Mouse (Mus musculus): ENCODE results near the gene 1700102P08Rik.
A peak's percentile ranks its signal among the peaks of the same experiment; 100 is the strongest.

The 1700102P08Rik gene

DNA sequence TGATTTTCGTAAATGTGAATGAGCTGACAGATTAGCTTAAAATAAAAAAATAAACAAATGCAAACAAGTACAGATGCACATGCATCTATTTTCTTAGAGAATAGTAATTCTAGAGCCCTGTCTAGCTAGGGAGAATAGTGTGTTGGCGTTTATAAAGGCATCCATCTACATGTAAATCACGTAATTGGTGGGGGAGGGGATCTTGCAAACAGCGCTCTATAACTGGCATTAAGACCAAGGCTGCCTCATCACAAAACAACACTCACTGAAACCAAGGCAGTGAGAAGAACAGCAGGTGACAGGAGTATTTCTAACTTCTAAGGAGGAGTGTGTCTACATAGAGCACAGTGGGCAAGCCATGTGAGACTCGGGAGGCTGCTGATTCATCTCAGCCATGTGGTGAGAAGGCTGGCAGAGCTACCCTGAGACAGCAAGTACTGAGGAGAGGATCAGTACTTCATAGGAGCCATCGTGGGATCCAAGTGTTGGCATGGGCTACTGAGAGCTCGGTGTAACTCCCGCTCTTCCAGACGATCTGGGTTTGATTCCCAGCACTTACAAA lies 18.9 kb downstream of the 1700102P08Rik start:
- peak; percentile 89 for DNase-seq (ENCODE audit: low read depth, low spot score)

DNA sequence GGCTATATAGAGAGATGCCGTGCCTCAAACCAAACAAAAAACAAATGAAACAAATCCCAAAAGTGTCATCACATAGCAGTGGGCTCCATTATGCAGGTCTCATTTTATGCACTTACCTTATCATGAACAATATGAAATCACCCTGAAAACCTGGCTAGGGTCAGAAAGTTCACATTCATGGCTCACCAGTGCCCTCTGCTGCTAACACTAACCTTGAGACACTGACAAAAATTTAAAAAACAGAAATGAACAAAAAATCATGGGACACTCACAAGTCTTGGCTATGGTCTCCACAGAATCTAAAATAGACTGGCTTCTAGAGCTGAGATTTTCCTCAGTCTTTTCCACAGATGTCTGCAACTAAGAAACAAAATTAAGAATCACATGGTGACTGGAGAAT lies 19.6 kb downstream of the 1700102P08Rik start:
- DNase-seq (ENCODE audit: low read depth, low spot score): no peak

DNA sequence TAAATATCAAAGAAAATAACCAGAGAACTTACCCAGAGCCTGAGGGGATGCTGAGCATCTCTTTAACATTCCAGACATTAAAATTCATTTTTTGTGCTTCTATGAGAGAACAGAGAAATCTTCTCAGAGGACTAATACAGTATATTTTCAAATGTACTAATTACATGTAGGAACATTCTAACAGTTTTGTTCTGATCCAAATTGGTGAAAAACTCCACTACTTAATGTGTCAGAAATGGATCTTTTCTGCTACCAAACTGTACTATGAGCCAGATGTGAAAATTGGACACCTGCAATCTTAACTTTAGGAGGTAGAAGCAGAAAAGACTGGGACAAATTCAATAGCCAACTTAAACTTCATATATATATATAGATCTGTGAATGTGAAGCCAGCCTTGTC lies 35.8 kb downstream of the 1700102P08Rik start, which contains the start of gene Ccdc36:
TSS of gene Ccdc36 (minus strand) at position 101 of the 400 bp plus-strand sequence.
- DNase-seq (ENCODE audit: low read depth, low spot score): no peak

DNA sequence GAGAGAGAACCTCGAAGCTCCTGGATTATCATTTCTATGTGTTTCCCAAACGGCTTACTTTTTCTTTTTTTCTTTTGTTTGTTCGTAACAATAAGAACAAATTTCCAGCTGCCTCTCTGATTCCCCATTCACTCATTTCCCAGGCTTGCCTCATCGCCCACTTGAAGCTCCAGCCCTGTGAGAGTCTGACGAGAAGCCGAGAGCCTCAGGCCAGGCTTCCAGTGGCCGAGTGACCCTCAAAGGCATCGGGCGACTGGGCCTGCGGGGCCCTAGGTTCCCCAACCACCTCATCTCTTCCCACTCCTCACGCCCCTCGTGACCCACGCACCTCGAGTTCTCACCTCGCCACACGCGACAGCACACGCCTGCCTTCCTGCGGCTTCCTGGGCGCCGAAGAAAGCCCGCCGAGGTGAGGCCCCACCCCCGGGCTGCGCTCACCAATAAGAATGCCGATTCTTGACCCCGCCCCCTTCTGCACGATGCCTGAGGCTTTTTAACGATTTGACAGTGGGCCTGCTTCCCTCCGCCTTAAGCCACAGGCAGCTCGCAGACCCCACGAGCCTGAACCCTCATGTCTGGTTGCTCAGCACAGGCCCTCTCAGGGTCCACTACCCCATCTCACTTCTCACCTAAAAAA lies 38.9 kb downstream of the 1700102P08Rik start:
- no peak for DNase-seq (ENCODE audit: low read depth, low spot score)

DNA sequence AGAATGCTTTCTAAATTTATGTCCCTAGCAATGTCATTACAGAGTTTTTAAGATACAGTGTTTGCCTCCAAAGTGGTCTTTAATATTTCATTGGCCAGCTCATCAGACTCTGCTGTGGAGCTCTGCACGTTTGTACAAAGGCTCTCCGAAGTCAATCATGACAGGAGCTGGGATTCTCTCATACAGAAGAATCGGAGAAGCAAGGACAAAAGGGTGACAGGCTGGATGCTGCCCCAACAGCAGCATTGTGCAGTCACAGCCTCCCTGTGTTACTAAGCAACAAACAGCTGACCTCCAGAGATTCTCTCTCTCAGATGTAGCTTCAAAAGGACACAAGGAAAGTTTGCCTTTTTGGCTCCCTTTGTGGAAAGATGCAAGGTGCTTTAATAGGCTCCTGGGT lies 43.6 kb downstream of the 1700102P08Rik start, which contains the start of gene BC048562:
TSS of gene BC048562 (plus strand) at position 301 of the 400 bp plus-strand sequence.
- DNase-seq (ENCODE audit: low read depth, low spot score): no peak

DNA sequence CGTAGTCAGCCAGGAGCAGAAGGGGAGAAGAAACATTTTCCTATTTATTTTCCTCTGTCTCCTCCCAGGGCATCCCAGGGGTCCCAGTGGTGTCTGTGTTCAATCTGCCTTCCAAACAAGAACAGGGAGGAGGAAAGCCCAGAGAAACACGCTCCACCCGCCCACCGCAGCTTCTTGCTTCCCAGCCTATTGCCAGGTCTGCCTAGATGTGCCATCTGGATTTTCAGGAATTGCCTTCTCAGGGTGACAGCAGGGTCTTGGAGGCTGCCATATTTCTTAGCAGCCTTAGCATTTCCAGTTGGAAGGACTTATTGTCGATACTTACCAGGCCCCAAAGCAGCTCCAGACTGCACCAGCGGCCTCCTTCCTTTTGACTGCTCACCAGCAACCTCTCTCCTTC lies 46.6 kb downstream of the 1700102P08Rik start:
- DNase-seq (ENCODE audit: low read depth, low spot score): no peak

DNA sequence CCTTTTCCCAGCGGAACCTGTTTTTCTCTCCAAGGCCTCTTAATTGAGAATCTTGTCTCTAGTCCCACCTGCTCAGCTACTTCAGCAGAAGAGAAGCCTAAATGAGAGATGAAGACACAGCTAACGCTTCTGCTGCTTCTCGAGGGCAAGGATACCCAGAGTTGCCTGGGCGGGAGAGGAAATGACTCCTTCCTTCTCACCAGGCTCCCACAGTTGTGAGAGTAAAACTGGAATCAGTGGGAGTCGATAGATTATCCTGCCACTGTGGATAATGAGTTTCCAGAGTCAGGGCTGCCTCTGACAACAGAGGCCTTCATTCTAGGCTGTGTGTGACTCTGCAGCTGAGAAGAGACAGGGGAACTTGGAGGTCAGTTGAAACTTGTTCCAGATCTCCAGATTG lies 47.9 kb downstream of the 1700102P08Rik start:
- DNase-seq (ENCODE audit: low read depth, low spot score): no peak

DNA sequence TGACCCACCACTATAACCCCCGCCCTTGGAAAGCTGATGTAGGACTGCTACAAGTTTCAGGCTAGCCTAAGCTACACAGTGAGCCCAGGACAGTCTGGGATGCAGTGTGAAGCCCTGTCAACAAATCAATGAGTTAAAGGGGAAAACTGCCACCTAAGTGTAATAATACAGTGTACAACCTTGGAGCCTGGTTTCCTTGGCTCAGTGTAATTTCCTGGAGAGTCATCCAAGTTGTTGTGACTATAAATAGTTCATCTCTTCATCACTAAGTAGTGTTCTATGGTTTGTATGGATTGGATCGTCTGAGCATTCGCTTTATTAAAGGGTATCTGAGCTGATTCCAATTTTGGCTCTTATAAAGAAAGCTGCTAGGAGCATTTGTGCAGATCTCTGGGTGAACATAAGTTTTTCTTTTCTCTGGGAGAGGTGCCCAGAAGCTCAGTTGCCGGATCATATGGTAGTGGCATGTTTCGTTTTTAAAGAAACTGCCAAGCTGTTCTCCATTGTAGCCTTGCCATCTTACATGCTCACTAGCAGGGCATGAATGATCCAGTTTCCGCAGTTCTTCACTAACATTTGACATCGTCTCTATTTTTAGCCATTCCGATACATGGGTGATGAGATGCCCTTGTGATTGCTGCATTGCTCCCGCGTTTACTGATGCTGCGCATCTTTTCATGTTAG lies 48.8 kb downstream of the 1700102P08Rik start:
- DNase-seq (ENCODE audit: low read depth, low spot score): peak; percentile 90

DNA sequence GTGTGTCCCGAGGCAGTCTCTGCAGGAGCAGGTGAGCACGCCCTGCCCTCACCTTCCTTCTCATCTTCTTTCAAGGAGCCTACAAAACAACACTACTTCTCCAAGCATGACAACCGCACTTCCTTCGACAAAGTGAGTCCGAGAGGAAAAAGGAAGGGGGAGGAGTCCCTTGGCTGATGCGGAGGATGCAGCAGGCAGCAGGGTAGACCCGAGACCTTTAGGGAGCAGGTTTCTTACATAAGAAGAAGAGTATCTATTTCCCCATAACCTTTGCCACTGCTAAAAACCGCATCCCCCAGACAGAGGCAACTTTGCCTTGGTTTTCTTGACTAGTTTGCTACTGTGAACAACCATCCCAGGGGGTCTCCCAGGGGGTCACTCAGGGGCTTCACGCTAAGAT lies 52.5 kb downstream of the 1700102P08Rik start:
- DNase-seq (ENCODE audit: low read depth, low spot score): no peak

DNA sequence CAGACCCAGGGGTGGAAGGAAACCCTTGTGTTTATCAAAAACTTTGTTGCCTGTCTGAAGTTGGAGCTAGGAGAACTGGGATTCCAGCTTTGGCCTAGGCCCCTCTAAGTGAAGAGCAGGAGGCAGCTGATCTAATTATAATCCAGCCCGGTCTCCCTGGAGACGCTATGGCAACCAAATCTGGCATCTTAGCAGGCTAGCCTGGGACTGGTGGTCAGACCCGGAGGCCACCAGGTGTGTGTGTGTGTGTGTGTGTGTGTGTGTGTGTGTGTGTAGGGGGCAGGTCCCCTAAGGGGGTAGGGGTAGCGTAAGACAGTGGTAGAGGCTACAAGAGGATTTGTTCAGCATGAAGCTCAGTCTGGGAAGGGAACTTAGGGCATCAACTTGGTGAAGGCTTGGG lies 57.3 kb downstream of the 1700102P08Rik start:
- DNase-seq (ENCODE audit: low read depth, low spot score): no peak

DNA sequence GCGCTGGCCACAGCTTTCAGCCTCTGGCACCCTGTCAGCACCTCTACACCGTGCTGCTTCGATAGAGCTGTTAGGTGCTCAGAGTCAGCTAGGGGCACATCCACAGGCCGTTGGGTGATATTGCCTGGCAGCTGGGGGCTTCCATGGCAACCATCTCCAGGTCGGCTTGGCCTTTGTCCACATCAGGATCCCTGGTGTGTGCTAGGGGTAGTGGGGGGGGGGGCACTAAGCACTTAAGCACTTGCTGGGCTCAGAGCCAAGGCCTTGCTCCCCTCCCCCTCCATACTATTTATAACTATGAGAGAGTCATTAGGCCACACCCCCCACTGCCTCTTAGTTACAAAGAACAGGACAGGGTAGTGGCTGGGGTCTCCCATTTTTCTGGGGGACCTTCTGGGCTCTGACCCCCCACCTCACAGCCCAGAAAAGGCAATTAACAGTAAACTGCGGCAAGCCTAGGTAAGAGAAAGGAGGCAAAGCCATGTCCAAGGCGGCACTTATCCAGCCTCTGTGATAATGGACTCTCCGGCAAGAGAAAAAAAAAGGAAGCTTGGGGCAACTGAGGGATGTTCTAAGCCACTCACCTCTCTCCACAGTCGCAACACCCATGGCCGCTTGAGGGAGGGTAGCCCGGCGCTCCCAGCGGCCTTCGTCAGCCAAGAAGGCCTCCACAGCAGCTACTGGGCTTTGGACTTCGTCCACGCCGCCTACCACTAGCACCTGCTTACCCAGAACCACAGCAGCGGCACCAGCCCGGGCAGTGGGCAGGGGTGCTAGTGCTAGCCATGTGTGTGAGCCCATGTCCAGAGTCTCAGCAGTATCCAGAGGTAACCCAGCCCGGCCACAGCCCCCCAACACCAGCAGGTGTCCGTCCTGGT lies 57.9 kb downstream of the 1700102P08Rik start:
- no peak for DNase-seq (ENCODE audit: low read depth, low spot score)

DNA sequence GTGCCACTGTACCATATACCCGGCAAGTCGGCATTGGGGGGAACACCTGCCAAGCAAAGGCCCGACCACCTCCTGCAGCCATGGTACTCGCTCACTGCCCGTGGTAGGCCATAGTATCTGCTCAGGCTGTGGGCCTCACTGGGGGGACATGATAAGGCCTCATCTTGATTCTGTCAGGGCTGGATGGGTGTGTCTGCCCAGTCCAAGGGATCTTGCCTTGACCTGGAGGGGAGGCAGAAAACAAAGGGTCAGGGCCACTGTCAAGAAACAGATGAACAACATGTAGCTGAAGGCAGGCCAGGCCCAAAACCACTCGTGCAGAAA lies 58.5 kb downstream of the 1700102P08Rik start:
- DNase-seq (ENCODE audit: low read depth, low spot score): no peak

DNA sequence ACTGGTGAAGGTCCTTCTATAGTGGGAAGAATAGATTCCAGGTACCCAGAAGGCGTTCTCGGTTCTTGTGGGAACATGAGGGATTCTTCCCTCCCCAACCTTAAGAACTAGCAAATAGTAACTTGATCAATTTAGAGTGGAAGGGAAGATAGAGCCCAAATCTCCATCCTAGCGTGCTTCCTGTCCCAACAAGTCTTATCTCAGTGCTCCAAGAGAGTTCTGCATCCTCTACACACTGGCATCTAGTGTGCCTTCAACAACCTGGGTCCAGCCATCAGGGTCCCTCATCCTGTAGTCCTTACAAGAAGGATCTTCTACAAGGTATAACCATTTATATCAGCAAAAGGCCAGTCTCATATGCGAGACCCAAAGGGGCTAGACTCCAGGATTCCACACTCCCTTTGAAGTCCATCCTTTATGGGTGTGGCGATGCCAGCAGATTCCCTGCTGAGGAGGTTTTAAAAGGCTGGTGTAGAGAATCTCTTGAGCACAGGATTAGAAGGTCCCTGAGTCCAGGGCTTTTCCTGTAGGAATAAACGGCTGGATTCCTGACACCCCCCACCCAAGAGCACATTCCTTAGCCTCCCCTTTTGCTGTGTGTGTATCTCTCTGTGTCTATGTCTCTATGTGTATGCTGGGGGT lies 59.0 kb downstream of the 1700102P08Rik start:
- no peak for DNase-seq (ENCODE audit: low read depth, low spot score)

DNA sequence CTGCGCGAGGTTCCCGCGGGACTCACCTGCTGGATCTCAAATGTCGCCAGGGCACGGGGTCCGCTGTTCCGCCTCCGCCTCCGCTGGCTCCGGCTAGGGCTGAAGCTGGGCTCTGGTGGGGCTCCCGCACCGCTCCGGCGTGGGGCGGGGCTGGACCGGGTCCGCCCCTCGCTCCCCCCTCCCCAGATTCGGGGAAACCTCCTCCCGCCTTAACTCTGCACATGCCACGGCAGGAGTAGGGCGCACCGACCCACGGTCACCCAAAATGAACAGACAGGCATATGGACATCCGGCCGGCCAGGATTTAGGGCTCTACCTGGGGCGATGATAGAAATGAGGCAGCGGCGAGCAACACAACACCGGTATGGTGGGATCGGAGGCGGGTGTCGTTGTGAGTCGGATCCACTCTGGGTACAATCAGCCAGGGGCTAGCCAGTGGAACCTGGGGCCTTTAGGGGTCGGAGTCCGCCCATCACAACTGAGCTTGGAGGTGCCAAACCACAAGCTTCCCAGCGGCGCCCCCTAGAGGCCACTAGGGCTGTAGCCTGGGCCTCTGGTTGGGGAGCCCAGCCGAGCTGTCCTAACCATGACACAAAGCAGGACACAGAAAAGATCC lies 59.8 kb downstream of the 1700102P08Rik start:
- no peak for DNase-seq (ENCODE audit: low read depth, low spot score)

DNA sequence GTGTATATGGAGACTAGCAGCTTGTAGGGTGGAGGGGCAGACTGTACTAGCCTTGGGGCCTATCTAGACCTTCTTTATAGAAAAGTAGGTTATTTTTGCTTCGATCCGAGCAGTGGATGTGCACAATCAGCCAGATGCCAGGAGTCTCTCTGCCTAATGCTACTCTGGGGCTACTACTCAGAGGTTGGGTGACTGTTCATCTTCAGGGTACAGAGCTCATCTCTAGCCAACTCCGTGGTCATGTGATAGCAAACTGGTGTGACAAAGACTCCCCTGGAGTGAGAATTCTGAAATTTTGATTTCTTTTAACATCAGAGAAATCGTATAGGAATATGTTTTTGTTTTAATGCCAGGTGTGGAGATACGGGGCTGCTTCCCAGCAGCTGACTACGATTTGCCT lies 60.3 kb downstream of the 1700102P08Rik start:
- no peak for DNase-seq (ENCODE audit: low read depth, low spot score)

DNA sequence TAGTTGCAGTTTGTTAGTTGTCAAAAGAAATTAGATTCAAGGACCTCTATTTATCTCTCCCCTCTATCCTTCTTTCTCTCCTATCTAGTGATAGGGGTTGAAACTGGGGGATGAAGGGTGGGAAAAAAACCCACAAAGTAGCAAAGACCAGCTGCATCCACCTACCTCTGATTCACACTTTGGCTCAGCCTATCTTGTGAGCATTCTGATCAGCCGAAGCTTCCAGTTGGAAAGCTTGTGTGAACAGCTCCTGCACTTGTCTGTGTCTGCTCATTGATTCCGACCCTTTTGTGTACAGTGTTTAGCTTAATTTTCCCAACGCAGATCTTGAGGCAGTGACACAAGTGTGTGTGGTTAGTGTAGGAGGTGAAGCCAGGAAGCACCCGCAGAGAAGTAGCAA lies 60.9 kb downstream of the 1700102P08Rik start:
- no peak for DNase-seq (ENCODE audit: low read depth, low spot score)

DNA sequence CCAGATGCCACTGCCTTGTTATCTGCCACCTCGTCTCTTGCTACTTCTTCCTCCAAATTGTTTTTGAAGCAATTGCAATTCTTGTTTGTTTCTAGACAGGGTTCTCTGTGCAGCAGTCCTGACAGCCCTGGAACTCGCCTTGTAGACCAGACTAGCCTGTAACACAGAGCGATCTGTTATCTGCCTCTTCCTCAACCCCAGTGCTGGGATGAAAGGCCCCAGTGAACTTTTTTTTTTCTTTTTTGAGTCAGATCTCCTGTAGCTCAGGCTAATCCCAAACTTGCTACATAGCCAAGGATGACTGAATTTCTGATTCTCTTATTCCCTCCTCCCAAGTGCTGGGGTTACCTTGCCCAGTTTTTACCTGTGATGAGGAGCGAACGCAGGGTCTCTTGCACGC lies 61.8 kb downstream of the 1700102P08Rik start:
- no peak for DNase-seq (ENCODE audit: low read depth, low spot score)

DNA sequence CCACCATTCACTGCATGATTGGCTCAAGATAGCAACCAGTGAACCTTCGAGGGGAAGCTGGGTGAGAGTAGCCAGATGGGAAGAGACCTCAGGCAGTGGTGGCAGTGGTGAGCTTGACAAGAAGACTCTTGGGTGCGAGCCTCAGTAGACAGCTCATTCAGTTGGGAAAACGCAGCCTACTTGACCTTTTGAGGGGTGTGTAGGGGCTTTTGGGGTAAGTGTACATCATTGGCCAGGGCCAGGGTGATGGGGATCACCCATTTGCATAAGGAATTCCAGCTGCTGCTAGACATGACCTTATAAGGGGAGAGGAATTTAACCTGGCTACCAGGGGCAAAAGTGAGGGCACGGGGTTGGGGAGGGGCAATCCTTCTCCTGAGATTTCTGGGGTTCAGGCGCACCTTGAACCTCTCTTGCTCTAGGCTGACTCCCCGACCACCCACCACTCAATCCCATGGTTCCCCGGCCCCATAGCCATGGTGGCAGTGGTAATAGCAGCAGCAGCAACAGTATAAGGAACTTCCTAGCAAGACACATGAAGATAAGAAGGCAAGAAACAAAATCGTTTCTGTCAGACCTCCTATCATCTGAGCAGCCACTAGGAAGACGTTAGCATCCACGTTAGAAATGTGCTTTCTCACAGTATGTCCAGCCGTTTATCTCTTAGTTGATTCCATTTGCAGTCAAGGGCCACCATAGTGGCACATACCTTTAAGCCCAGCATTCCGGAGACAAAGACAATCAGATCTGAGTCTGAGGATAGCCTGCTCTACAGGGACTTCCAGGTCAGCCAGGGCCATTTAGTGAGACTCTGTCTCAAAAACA lies 63.4 kb downstream of the 1700102P08Rik start:
- DNase-seq (ENCODE audit: low read depth, low spot score): no peak

DNA sequence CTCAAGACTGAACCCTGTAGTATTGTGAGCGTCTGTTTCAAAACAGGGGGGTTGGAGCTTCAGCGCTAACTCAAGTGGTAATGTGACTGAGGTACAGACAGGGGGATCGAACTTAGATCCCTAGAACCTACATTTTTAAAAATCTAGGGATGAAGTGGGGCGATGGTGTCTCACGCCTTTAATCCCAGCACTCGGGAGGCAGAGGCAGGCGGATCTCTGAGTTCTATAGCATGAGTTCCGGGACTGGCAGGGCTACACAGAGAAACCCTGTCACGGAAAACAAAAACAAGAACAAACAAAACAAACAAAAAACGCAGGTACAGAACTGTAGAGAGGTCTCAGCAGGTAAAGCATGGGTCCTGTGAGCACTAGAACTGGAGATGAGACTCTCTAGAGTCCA lies 64.3 kb downstream of the 1700102P08Rik start:
- no peak for DNase-seq (ENCODE audit: low read depth, low spot score)

DNA sequence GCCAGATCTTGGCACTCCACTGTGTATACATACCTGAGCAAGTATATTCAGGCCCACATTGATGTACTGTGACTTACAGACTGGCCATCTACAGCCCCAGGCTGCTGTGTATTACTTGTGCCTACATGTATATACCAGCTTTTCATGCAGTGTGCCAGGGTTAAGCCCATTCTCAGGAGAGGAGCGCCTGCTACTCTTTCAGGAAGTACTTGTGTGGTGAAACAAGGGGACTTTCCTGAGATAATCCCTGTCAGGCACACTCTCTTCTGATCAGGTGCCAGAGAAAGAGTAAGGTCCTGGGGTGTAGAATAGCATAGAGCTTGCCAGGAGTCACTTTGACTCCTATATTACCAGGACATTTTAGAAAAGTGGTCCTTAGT lies 67.3 kb downstream of the 1700102P08Rik start:
- DNase-seq (ENCODE audit: low read depth, low spot score): no peak
